Mouse (Mus musculus) B cell, adult 67 days (primary cell): Measurements from ENCODE around the gene Tcl1b3. TPM values are rescaled to one million over a fixed set of nuclear protein-coding genes. Genes with fewer than 3 reads are reported as not detected.

Experiments
- total RNA-seq, 2 experiments: library from RNA; stranded (reverse); gene quantifications; 4 replicates each; pipeline ENCODE4 v1.2.4; 2023

Gene Tcl1b3
- total RNA-seq = not detected

DNA sequence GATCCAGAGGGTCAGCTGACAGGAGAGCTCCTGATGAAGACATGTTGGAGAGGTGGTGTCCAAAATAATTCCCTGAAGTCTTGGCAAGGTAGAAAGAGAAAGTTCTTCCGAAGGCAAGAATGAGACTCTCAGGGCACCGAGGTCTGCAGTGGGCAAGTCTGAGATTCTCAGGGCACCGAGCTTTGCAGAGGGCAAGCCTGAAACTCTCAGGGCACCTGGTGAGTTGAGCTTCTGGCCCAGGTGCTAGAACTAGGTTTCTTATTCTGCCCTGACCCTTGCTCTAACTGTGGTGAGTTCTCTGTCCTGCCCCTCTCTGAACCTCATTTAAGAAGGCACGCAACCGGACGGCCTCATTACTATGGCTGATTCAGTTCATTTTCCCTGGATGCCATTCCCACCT, at the start of gene Tcl1b3:
TSS of gene Tcl1b3 (plus strand) at position 301 of the 400 bp plus-strand sequence.

DNA sequence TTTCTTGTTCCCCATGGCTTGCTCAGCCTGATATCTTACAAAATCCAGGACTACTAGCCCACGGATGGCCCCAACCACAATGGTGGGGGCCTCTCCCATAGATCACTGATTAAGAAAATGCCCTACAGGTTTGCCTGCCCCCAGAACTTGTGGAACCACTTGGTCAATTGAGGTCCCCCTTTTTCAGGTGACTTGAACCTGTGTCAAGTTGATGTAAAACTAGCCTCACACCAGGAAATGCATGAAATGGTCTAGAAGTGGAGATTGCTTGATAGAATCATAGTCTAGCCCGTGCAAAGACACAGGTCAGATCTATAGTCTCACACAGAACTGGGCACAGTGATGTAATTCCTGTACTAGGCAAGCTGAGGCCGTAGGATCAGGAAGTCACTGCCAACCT, 45.1 kb upstream of the Tcl1b3 start, which contains the start of gene Tcl1b2:
TSS of gene Tcl1b2 (plus strand) at position 301 of the 400 bp plus-strand sequence.

GRCm38 (mm10) chr12:105159390-105159789, 31.5 kb upstream of the Tcl1b3 start, which contains the start of gene Tcl1b1:
Gene Tcl1b1, plus strand, starts transcription at chr12:105159690.

DNA sequence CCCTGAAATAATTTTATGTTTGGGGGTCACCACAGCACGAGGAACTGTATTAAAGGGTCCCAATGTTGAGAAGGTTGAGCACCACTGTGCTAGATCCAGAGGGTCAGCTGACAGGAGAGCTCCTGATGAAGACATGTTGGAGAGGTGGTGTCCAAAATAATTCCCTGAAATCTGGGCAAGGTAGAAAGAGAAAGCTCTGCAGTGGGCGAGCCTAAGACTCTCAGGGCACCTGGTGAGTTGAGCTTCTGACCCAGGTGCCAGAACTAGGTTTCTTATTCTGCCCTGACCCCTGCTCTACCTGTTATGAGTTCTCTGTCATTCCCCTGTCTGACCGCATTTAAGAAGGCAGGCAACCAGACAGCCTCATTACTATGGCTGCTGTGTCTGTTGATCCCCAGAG, 14.8 kb upstream of the Tcl1b3 start, which contains the start of gene Tcl1b5:
TSS of gene Tcl1b5 (plus strand) at position 301 of the 400 bp plus-strand sequence.

GRCm38 (mm10) chr12:105201657-105202056, 10.8 kb downstream of the Tcl1b3 start, which contains the start of gene Tcl1b4:
Gene Tcl1b4, plus strand, starts transcription at chr12:105201957.

DNA sequence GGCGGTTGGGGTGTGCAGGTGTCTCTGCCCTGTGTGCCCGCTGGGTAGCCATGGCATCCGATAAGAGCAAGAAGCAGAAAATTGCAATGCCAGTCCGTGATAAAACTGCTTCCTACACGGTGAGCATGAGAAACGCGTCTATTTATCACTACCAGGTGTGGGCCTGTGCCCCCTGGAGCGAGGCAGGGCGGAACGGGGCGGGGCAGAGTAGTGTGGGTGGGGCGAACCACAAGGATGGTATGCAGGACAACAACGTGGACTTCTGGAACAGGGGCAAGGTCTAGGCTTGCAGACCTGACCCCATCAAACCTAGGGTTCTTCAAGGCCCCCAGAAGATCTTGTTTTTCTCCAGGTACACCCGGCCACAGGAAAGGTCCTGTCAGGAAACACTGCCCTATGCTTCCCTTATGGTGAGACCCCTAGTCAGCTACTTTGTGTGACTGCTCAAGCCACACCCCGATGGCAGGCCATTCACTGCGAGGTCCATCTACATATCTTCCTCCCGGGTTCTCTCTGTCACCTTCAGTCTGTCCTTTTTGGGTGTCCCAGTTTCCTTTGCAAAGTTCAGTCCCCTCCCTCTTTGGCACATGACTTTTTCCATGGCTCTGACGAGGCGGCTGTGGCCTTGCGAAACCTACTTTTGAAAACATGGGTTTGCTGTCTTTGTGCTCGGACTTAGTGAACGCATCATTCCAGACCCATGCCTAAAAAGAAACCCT, 31.9 kb downstream of the Tcl1b3 start, which contains the start of gene Tcl1:
TSS of gene Tcl1 (minus strand) at position 193 of the 719 bp plus-strand sequence.

Other genes with a start within 250 kb of the Tcl1b3 start
- gene Syne3, start 181.2 kb upstream of the Tcl1b3 start, total RNA-seq = 10 to 100 TPM; 32.6 to 39.6 TPM
- 10 to 100 TPM; 26.9 to 28.4 TPM for gene Glrx5, start 158.4 kb upstream of the Tcl1b3 start, total RNA-seq
- gene Tcl1b2, start 45.0 kb upstream of the Tcl1b3 start, total RNA-seq = not detected
- not detected for gene Tcl1b1, start 31.4 kb upstream of the Tcl1b3 start, total RNA-seq
- gene Tcl1b5, start 14.7 kb upstream of the Tcl1b3 start, total RNA-seq = not detected
- not detected for gene Tcl1b4, start 10.9 kb downstream of the Tcl1b3 start, total RNA-seq
- not detected for gene Tcl1, start 31.8 kb downstream of the Tcl1b3 start, total RNA-seq
- gene Tunar, start 142.8 kb downstream of the Tcl1b3 start, total RNA-seq = not detected